Mouse (Mus musculus) frontal cortex, postnatal 36 days (tissue): ENCODE measurements around the gene Mbtd1.
"Not testable (repeated sequence)": the region's sequence is repeated elsewhere in the genome, so short reads cannot be mapped to it uniquely, and the experiment has no call there.

Experiments used
- DNase-seq, 2 experiments: peaks; one replicate each; pipeline ENCODE4 v3.0.0; 2022; ENCODE audit warnings: low spot score in 2 of 2

Gene Mbtd1

GRCm38 (mm10) chr11:93885572-93886410 lies at the start of gene Mbtd1, which contains the start of gene Utp18:
Gene Mbtd1 (plus strand): TSS chr11:93885852.
Gene Utp18 (minus strand): TSS chr11:93885766.
- peak; percentile 99 for DNase-seq

- no peak for DNase-seq
Observed at GRCm38 (mm10) chr11:93847342-93847741, 38.3 kb upstream of the Mbtd1 start.

- DNase-seq: peak in 1 of 2 experiments; percentile 23
Observed at GRCm38 (mm10) chr11:93852546-93852945, 33.1 kb upstream of the Mbtd1 start.

GRCm38 (mm10) chr11:93856284-93856955 lies 29.2 kb upstream of the Mbtd1 start:
- DNase-seq: peak; percentile 85 to 92

GRCm38 (mm10) chr11:93860540-93861172 lies 25.0 kb upstream of the Mbtd1 start:
- no peak for DNase-seq

- no peak for DNase-seq
Observed at GRCm38 (mm10) chr11:93861193-93861592, 24.5 kb upstream of the Mbtd1 start.

GRCm38 (mm10) chr11:93862045-93862623 lies 23.5 kb upstream of the Mbtd1 start:
- DNase-seq: no peak

- DNase-seq: no peak
Observed at GRCm38 (mm10) chr11:93862638-93863037, 23.0 kb upstream of the Mbtd1 start.

GRCm38 (mm10) chr11:93884068-93884467 lies 1.6 kb upstream of the Mbtd1 start:
- DNase-seq: no peak

GRCm38 (mm10) chr11:93884901-93885571 lies 616 bp upstream of the Mbtd1 start:
- peak in 1 of 2 experiments; percentile 39 for DNase-seq

- DNase-seq: peak in 1 of 2 experiments; percentile 3
Observed at GRCm38 (mm10) chr11:93886411-93887079, 893 bp downstream of the Mbtd1 start.

GRCm38 (mm10) chr11:93887080-93887447 lies 1.4 kb downstream of the Mbtd1 start:
- peak; percentile 5 to 22 for DNase-seq

GRCm38 (mm10) chr11:93897732-93898131 lies 12.1 kb downstream of the Mbtd1 start:
- DNase-seq: no peak

GRCm38 (mm10) chr11:93906834-93907233 lies 21.2 kb downstream of the Mbtd1 start:
- DNase-seq: no peak

- DNase-seq: no peak
Observed at GRCm38 (mm10) chr11:93907839-93908238, 22.2 kb downstream of the Mbtd1 start.

GRCm38 (mm10) chr11:93908829-93909228 lies 23.2 kb downstream of the Mbtd1 start:
- DNase-seq: no peak

GRCm38 (mm10) chr11:93911603-93912002 lies 26.0 kb downstream of the Mbtd1 start:
- no peak for DNase-seq

- not testable (repeated sequence) for DNase-seq
Observed at GRCm38 (mm10) chr11:93915019-93915418, 29.4 kb downstream of the Mbtd1 start.

GRCm38 (mm10) chr11:93929106-93929505 lies 43.5 kb downstream of the Mbtd1 start:
- no peak for DNase-seq

- DNase-seq: no peak
Observed at GRCm38 (mm10) chr11:93940906-93941305, 55.3 kb downstream of the Mbtd1 start.

GRCm38 (mm10) chr11:93944986-93945385 lies 59.3 kb downstream of the Mbtd1 start:
- DNase-seq: no peak
